Mouse (Mus musculus) MEL (cell line): ENCODE results near the gene 1500009L16Rik. TPM values are rescaled to one million over a fixed set of nuclear protein-coding genes. Genes with fewer than 3 reads are reported as not detected.

ENCODE experiments used
- DNase-seq: peaks from one replicate; pipeline ENCODE4 v3.0.0; 2011; ENCODE audit warnings: low read depth, low spot score
- H3K27ac ChIP-seq: 2 replicates; pipeline ENCODE4 v1.5.1; 2012; ENCODE audit warnings: low read depth, mild to moderate bottlenecking, control low read depth, low read length, moderate library complexity; ENCODE audit not compliant: control insufficient read depth
- H3K27me3 ChIP-seq, 2 experiments: fragments of 150-350 bp in 1 of 2; sonication (generic) in 1 of 2; 2 replicates each; pipeline ENCODE4 v1.6.1; 2012; ENCODE audit warnings: low read length in 2 of 2, mild to moderate bottlenecking in 2 of 2, improper control_type of control experiment in 1 of 2, moderate library complexity in 1 of 2; ENCODE audit not compliant: insufficient read depth in 2 of 2, control insufficient read depth in 1 of 2
- H3K36me3 ChIP-seq, 2 experiments: 2 replicates each; pipeline ENCODE4 v1.6.1; 2012 to 2014; ENCODE audit warnings: low read length in 2 of 2, improper control_type of control experiment in 1 of 2, inconsistent platforms in 1 of 2, mild to moderate bottlenecking in 1 of 2; ENCODE audit not compliant: insufficient read depth in 2 of 2, control insufficient read depth in 1 of 2
- H3K4me1 ChIP-seq, 2 experiments: fragments of 150-350 bp in 1 of 2; sonication (generic) in 1 of 2; 2 replicates each; pipeline ENCODE4 v1.6.1; 2012; ENCODE audit warnings: low read length in 2 of 2, improper control_type of control experiment in 1 of 2, mild to moderate bottlenecking in 1 of 2; ENCODE audit not compliant: insufficient read depth in 2 of 2, control insufficient read depth in 1 of 2
- H3K4me3 ChIP-seq, 2 experiments: fragments of 150-350 bp in 1 of 2; sonication (generic) in 1 of 2; 2 replicates each; pipeline ENCODE4 v1.5.1; 2012; ENCODE audit warnings: low read depth in 2 of 2, low read length in 2 of 2, mild to moderate bottlenecking in 2 of 2, moderate library complexity in 2 of 2, control low read depth in 1 of 2, improper control_type of control experiment in 1 of 2; ENCODE audit not compliant: control insufficient read depth in 1 of 2, insufficient read depth in 1 of 2
- H3K79me2 ChIP-seq: 2 replicates; pipeline ENCODE4 v1.6.1; 2012; ENCODE audit warnings: mild to moderate bottlenecking, low read length, moderate library complexity; ENCODE audit not compliant: control insufficient read depth, poor library complexity, insufficient read depth
- H3K9ac ChIP-seq: 2 replicates; pipeline ENCODE4 v1.6.1; 2012; ENCODE audit warnings: low read depth, mild to moderate bottlenecking, control low read depth, low read length, moderate library complexity; ENCODE audit not compliant: control insufficient read depth, poor library complexity, severe bottlenecking
- H3K9me3 ChIP-seq: fragments of 150-350 bp; sonication (generic); replicated peaks from 2 replicates; pipeline ENCODE4 v1.6.1; 2012; ENCODE audit warnings: mild to moderate bottlenecking, low read length, improper control_type of control experiment, moderate library complexity; ENCODE audit not compliant: insufficient read depth
- BHLHE40 ChIP-seq: IDR thresholded peaks from 2 replicates; pipeline ENCODE4 v1.6.1; 2012; ENCODE audit warnings: low read depth, mild to moderate bottlenecking, inconsistent platforms, low read length, improper control_type of control experiment, borderline replicate concordance
- CHD1 ChIP-seq: IDR thresholded peaks from 2 replicates; pipeline ENCODE4 v1.6.1; 2012; ENCODE audit warnings: low read depth, mild to moderate bottlenecking, inconsistent platforms, low read length, improper control_type of control experiment
- CHD2 ChIP-seq: IDR thresholded peaks from 2 replicates; pipeline ENCODE4 v1.6.1; 2011; ENCODE audit warnings: low read length, improper control_type of control experiment
- ETS1 ChIP-seq: IDR thresholded peaks from 2 replicates; pipeline ENCODE4 v1.6.1; 2012; ENCODE audit warnings: low read depth, mild to moderate bottlenecking, inconsistent platforms, low read length, improper control_type of control experiment, moderate library complexity
- GATA1 ChIP-seq: IDR thresholded peaks from 2 replicates; pipeline ENCODE4 v1.6.1; 2011; ENCODE audit warnings: low read depth, low read length, improper control_type of control experiment
- MAX ChIP-seq: IDR thresholded peaks from 2 replicates; pipeline ENCODE4 v1.6.1; 2011; ENCODE audit warnings: low read length, improper control_type of control experiment
- MAZ ChIP-seq: IDR thresholded peaks from 2 replicates; pipeline ENCODE4 v1.6.1; 2012; ENCODE audit warnings: low read depth, mild to moderate bottlenecking, inconsistent platforms, low read length, improper control_type of control experiment
- MYB ChIP-seq: IDR thresholded peaks from 2 replicates; pipeline ENCODE4 v1.6.1; 2011; ENCODE audit warnings: mild to moderate bottlenecking, low read depth, low read length, improper control_type of control experiment
- MYC ChIP-seq: IDR thresholded peaks from 2 replicates; pipeline ENCODE4 v1.6.1; 2011; ENCODE audit warnings: low read depth, mild to moderate bottlenecking, low read length, improper control_type of control experiment, moderate library complexity
- NRF1 ChIP-seq: IDR thresholded peaks from 2 replicates; pipeline ENCODE4 v1.6.1; 2014; ENCODE audit warnings: low read depth, mild to moderate bottlenecking, inconsistent platforms, low read length, improper control_type of control experiment, moderate library complexity; ENCODE audit not compliant: poor library complexity, insufficient read depth, severe bottlenecking
- POLR2A ChIP-seq, 2 experiments: IDR thresholded peaks; 2 replicates each; pipeline ENCODE4 v1.6.1; 2011 to 2012; ENCODE audit warnings: low read length in 2 of 2, mild to moderate bottlenecking in 2 of 2, control low read depth in 1 of 2, improper control_type of control experiment in 1 of 2, low read depth in 1 of 2, moderate library complexity in 1 of 2; ENCODE audit not compliant: control insufficient read depth in 1 of 2, insufficient read depth in 1 of 2, poor library complexity in 1 of 2
- SIN3A ChIP-seq: IDR thresholded peaks from 2 replicates; pipeline ENCODE4 v1.6.1; 2012; ENCODE audit warnings: low read length, improper control_type of control experiment, inconsistent platforms
- UBTF ChIP-seq: IDR thresholded peaks from 2 replicates; pipeline ENCODE4 v1.6.1; 2012; ENCODE audit warnings: low read depth, mild to moderate bottlenecking, inconsistent platforms, low read length, improper control_type of control experiment, moderate library complexity, borderline replicate concordance; ENCODE audit not compliant: insufficient read depth
- USF2 ChIP-seq, 2 experiments: IDR thresholded peaks; 2 replicates each; pipeline ENCODE4 v1.6.1; 2011 to 2012; ENCODE audit warnings: improper control_type of control experiment in 2 of 2, low read length in 2 of 2, borderline replicate concordance in 1 of 2, inconsistent platforms in 1 of 2, low read depth in 1 of 2, mild to moderate bottlenecking in 1 of 2; ENCODE audit not compliant: insufficient read depth in 1 of 2
- ZC3H11A ChIP-seq: IDR thresholded peaks from 2 replicates; pipeline ENCODE4 v1.6.1; 2012; ENCODE audit warnings: low read depth, mild to moderate bottlenecking, inconsistent platforms, low read length, improper control_type of control experiment
- polyA plus RNA-seq, 2 experiments: library from polyadenylated mRNA; stranded (reverse) in 1 of 2; unstranded in 1 of 2; fragments of >175 nt in 1 of 2; fragments of >200 nt in 1 of 2; gene quantifications; 2 replicates each; pipeline versions ENCODE4 v1.2.1 to v1.2.4; 2012; ENCODE audit warnings: low replicate concordance in 2 of 2, low read depth in 1 of 2; ENCODE audit not compliant: insufficient read length in 2 of 2, insufficient read depth in 1 of 2, missing spikeins in 1 of 2
- total RNA-seq: library from RNA; depleted of rRNA; stranded (reverse); fragments of 300-350 nt; gene quantifications from 2 replicates; pipeline ENCODE4 v1.2.3, GENCODE M21; 2012

Gene 1500009L16Rik
- total and polyA plus RNA-seq, 3 experiments, result not detected

- Histone ChIP-seq H3K9ac (no peak overlapping the region), H3K4me1 (peaks cover 0 to 5% of the 10 kb centered on the region in 2 experiments; a peak in 1 of 4 replicates), H3K79me2 (no peaks in the 10 kb centered on the region), H3K9me3 (no peaks in the 10 kb centered on the region), H3K36me3 (no peaks in the 10 kb centered on the region), H3K27ac (no peak overlapping the region), H3K27me3 (no peaks in the 10 kb centered on the region; a peak in 1 of 4 replicates), H3K4me3 (no peak overlapping the region)
- DNase-seq, result peak; percentile 39
- TF ChIP-seq GATA1 (0 out of 2 replicates have a peak, but pooled peaks have one; percentile 8), MAZ (no peak)
These were observed 30.3 kb upstream of the 1500009L16Rik start for GRCm38 (mm10) chr10:83692175-83692895.

- TF ChIP-seq USF2 (IDR thresholded peaks at IDR 0.05; ENCODE audit: borderline replicate concordance in 1 of 2, insufficient read depth in 1 of 2, low read depth in 1 of 2, low read length in 2 of 2) (no peak), MYB (no peak), MAX (no peak), ETS1 (no peak), POLR2A (IDR thresholded peaks at IDR 0.05; ENCODE audit: control insufficient read depth in 1 of 2, insufficient read depth in 1 of 2, low read depth in 1 of 2, low read length in 2 of 2, poor library complexity in 1 of 2) (no peak), GATA1 (no peak), ZC3H11A (no peak), BHLHE40 (no peak), UBTF (no peak), CHD1 (no peak), MYC (no peak), SIN3A (no peak), MAZ (no peak), NRF1 (no peak), CHD2 (no peak)
- peaks cover 0 to 5% of the 10 kb centered on the region in 2 experiments; a peak in 1 of 4 replicates for H3K4me1 ChIP-seq
- H3K9ac ChIP-seq, result no peak overlapping the region
- H3K9me3 ChIP-seq, result no peaks in the 10 kb centered on the region
- H3K27ac ChIP-seq, result no peak overlapping the region
- H3K27me3 ChIP-seq, result no peaks in the 10 kb centered on the region; a peak in 1 of 4 replicates
- no peak overlapping the region for H3K4me3 ChIP-seq
- no peaks in the 10 kb centered on the region for H3K79me2 ChIP-seq
- no peak for DNase-seq
- no peaks in the 10 kb centered on the region for H3K36me3 ChIP-seq
These were observed 26.4 kb upstream of the 1500009L16Rik start for GRCm38 (mm10) chr10:83696226-83696625.
